Mouse (Mus musculus) liver, postnatal 0 days (tissue): ENCODE measurements around the gene Rfwd3. TPM values are rescaled to one million over a fixed set of nuclear protein-coding genes. Genes with fewer than 3 reads are reported as not detected.
"Not testable (repeated sequence)": the region's sequence is repeated elsewhere in the genome, so short reads cannot be mapped to it uniquely, and the experiment has no call there.

ENCODE experiments used
- ATAC-seq: fragments of 200-750 bp; cut with Nextera tagmentation; 2 replicates; pipeline ENCODE4 v1.8.0; 2017; ENCODE audit warnings: mild to moderate bottlenecking, moderate library complexity
- DNase-seq: peaks from one replicate; pipeline ENCODE4 v3.0.0-alpha.2; 2016
- H3K27ac ChIP-seq: fragments of 300-500 bp; sonication (generic); 2 replicates; pipeline ENCODE4 v1.5.1; 2014; ENCODE audit warnings: antibody characterized with exemption, moderate library complexity, mild to moderate bottlenecking, low read depth
- H3K27me3 ChIP-seq: fragments of 300-500 bp; sonication (generic); 2 replicates; pipeline ENCODE4 v1.6.1; 2014; ENCODE audit warnings: low read length, control low read depth, mixed read lengths; ENCODE audit not compliant: insufficient read depth
- H3K36me3 ChIP-seq: fragments of 300-500 bp; sonication (generic); replicated peaks from 2 replicates; pipeline ENCODE4 v1.6.1; 2014; ENCODE audit warnings: mild to moderate bottlenecking, control low read depth, low read length, moderate library complexity, mixed read lengths; ENCODE audit not compliant: insufficient read depth
- H3K4me1 ChIP-seq: fragments of 300-500 bp; sonication (generic); 2 replicates; pipeline ENCODE4 v1.6.1; 2014; ENCODE audit warnings: antibody characterized with exemption, mild to moderate bottlenecking, control low read depth; ENCODE audit not compliant: insufficient read depth
- H3K4me2 ChIP-seq: fragments of 300-500 bp; sonication (generic); 2 replicates; pipeline ENCODE4 v1.6.1; 2014; ENCODE audit warnings: low read depth, mild to moderate bottlenecking, low read length, moderate library complexity, mixed read lengths
- H3K4me3 ChIP-seq: fragments of 300-500 bp; sonication (generic); 2 replicates; pipeline ENCODE4 v1.5.1; 2014; ENCODE audit warnings: low read depth, low read length
- H3K9ac ChIP-seq: fragments of 300-500 bp; sonication (generic); replicated peaks from 2 replicates; pipeline ENCODE4 v1.6.1; 2014; ENCODE audit warnings: mild to moderate bottlenecking, moderate library complexity
- H3K9me3 ChIP-seq: fragments of 300-500 bp; sonication (generic); 2 replicates; pipeline ENCODE4 v1.6.1; 2016; ENCODE audit warnings: mild to moderate bottlenecking, control low read depth, low read length, mixed read lengths
- CTCF ChIP-seq: sonication (generic); IDR thresholded peaks from 2 replicates; pipeline ENCODE4 v1.5.1; 2016; ENCODE audit warnings: antibody characterized with exemption, low read depth
- EP300 ChIP-seq: IDR thresholded peaks from 2 replicates; pipeline ENCODE4 v1.6.1; 2016; ENCODE audit warnings: antibody characterized with exemption, low read depth, mild to moderate bottlenecking
- WGBS: fragments of 180-500 bp; shearing (Covaris S2); extraction: QIAGEN DNeasy Blood & Tissue Kit; methylation state at CpG from one replicate; pipeline ENCODE4 v1.1.7; 2014; ENCODE audit not compliant: insufficient replicate concordance; 5-methylcytosine and 5-hydroxymethylcytosine counted together
- polyA plus RNA-seq: library from polyadenylated mRNA; unstranded; fragments of >200 nt; fragmentation: Nextera tagmentation; extraction: Ambion mirVana; gene quantifications from 2 replicates; pipeline ENCODE4 v1.2.1, GENCODE M21; 2015

Gene Rfwd3
- polyA plus RNA-seq, 1 experiment from 2014 or later: 17.6 TPM

- Histone ChIP-seq H3K27me3 (no peaks in the 10 kb centered on the region), H3K4me1 (no peaks in the 10 kb centered on the region), H3K4me2 (no peak overlapping the region), H3K9ac (no peak overlapping the region), H3K9me3 (no peaks in the 10 kb centered on the region), H3K4me3 (no peak overlapping the region), H3K27ac (no peak overlapping the region; the same call in 1 of the 2 replicates), H3K36me3 (no peaks in the 10 kb centered on the region)
- ATAC-seq: no peak
- WGBS: 44% methylated on average over 5 of the region's 5 CpGs
- no peak for DNase-seq
- TF ChIP-seq EP300 (no peak), CTCF (no peak)
These were observed 5.2 kb upstream of the Rfwd3 start for GRCm38 (mm10) chr8:111305031-111305730.

- Histone ChIP-seq H3K4me3 (no peak overlapping the region), H3K9ac (no peak overlapping the region), H3K27me3 (no peaks in the 10 kb centered on the region), H3K4me2 (no peak overlapping the region), H3K9me3 (no peaks in the 10 kb centered on the region), H3K27ac (no peak overlapping the region), H3K4me1 (no peaks in the 10 kb centered on the region), H3K36me3 (no peaks in the 10 kb centered on the region)
- TF ChIP-seq CTCF (no peak), EP300 (no peak)
- no peak for DNase-seq
- 83% methylated on average over 3 of the region's 3 CpGs for WGBS
- no peak for ATAC-seq
These were observed 4.3 kb upstream of the Rfwd3 start for GRCm38 (mm10) chr8:111304359-111304758.

- not testable (repeated sequence) for H3K9ac ChIP-seq, H3K9me3 ChIP-seq, ATAC-seq, H3K4me3 ChIP-seq, DNase-seq, H3K4me2 ChIP-seq, H3K27me3 ChIP-seq, H3K36me3 ChIP-seq, H3K27ac ChIP-seq, H3K4me1 ChIP-seq
- 74% methylated on average over 5 of the region's 5 CpGs for WGBS
These were observed 3.2 kb upstream of the Rfwd3 start for GRCm38 (mm10) chr8:111303076-111303803.

GRCm38 (mm10) chr8:111300597-111301546 lies 850 bp upstream of the Rfwd3 start:
- Histone ChIP-seq H3K9me3 (no peaks in the 10 kb centered on the region), H3K36me3 (peaks cover 11% of the 10 kb centered on the region), H3K27ac (peak overlapping the region; percentile 74), H3K27me3 (no peaks in the 10 kb centered on the region), H3K4me1 (peaks cover 5% of the 10 kb centered on the region), H3K4me3 (peak overlapping the region; percentile 86), H3K4me2 (peak overlapping the region; percentile 71), H3K9ac (no peak overlapping the region)
- DNase-seq (peak; percentile 19), ATAC-seq (no peak)
- 59% methylated on average over 11 of the region's 11 CpGs for WGBS
- TF ChIP-seq CTCF (peak; percentile 65), EP300 (0 out of 2 replicates have a peak, but pooled peaks have one; percentile 3)

GRCm38 (mm10) chr8:111299363-111299820 lies 630 bp downstream of the Rfwd3 start:
- H3K4me3 ChIP-seq: peak overlapping the region; percentile 86
- no peaks in the 10 kb centered on the region for H3K9me3 ChIP-seq
- H3K36me3 ChIP-seq: peaks cover 21% of the 10 kb centered on the region
- H3K27me3 ChIP-seq: no peaks in the 10 kb centered on the region
- peak overlapping the region; percentile 88 for H3K27ac ChIP-seq
- WGBS: under 1% methylated on average over 28 of the region's 28 CpGs
- peak overlapping the region; percentile 71 for H3K4me2 ChIP-seq
- no peak for TF ChIP-seq CTCF
- no peak for TF ChIP-seq EP300
- peak; percentile 82 for DNase-seq
- H3K4me1 ChIP-seq: peaks cover 10% of the 10 kb centered on the region
- H3K9ac ChIP-seq: peak overlapping the region; percentile 91
- peak; percentile 15 for ATAC-seq
